Mouse (Mus musculus): ENCODE data around the gene 6820408C15Rik. TPM values are rescaled to one million over a fixed set of nuclear protein-coding genes. Genes with fewer than 3 reads are reported as not detected.

The 6820408C15Rik gene
- polyA plus RNA-seq, 1 experiment from 2014 or later, result 2.8 TPM

- Histone ChIP-seq H3K36me3 (ENCODE audit: control insufficient read depth, insufficient read depth, low read length) (no peaks in the 10 kb centered on the region), H3K4me1 (ENCODE audit: control insufficient read depth, insufficient read depth, low read length) (peaks cover 19% of the 10 kb centered on the region), H3K27me3 (replicated peaks; ENCODE audit: control insufficient read depth, insufficient read depth, low read length) (no peaks in the 10 kb centered on the region), H3K4me2 (ENCODE audit: low read length) (no peak overlapping the region), H3K27ac (ENCODE audit: low read depth, low read length) (no peak overlapping the region), H3K9ac (ENCODE audit: low read length) (no peak overlapping the region), H3K9me3 (replicated peaks; ENCODE audit: control insufficient read depth, low read length) (no peaks in the 10 kb centered on the region), H3K4me3 (ENCODE audit: low read depth, low read length) (no peak overlapping the region)
- WGBS, result 10% methylated on average over 3 of the region's 3 CpGs
- no peak for ATAC-seq
- DNase-seq (ENCODE audit: low spot score), result peak; percentile 88
Measured at GRCm38 (mm10) chr2:152392786-152393185, 22.6 kb upstream of the 6820408C15Rik start.

GRCm38 (mm10) chr2:152393225-152394017 lies 22.0 kb upstream of the 6820408C15Rik start:
- H3K27ac ChIP-seq (ENCODE audit: low read depth, low read length), result no peak overlapping the region
- no peak for ATAC-seq
- no peak overlapping the region for H3K4me3 ChIP-seq (ENCODE audit: low read depth, low read length)
- H3K9me3 ChIP-seq (replicated peaks; ENCODE audit: control insufficient read depth, low read length), result no peaks in the 10 kb centered on the region
- WGBS, result 51% methylated on average over 9 of the region's 9 CpGs
- H3K4me1 ChIP-seq (ENCODE audit: control insufficient read depth, insufficient read depth, low read length), result peaks cover 19% of the 10 kb centered on the region
- no peak for DNase-seq (ENCODE audit: low spot score)
- H3K27me3 ChIP-seq (replicated peaks; ENCODE audit: control insufficient read depth, insufficient read depth, low read length), result no peaks in the 10 kb centered on the region
- H3K9ac ChIP-seq (ENCODE audit: low read length), result no peak overlapping the region
- peak overlapping the region; percentile 56 for H3K4me2 ChIP-seq (ENCODE audit: low read length)
- no peaks in the 10 kb centered on the region for H3K36me3 ChIP-seq (ENCODE audit: control insufficient read depth, insufficient read depth, low read length)

GRCm38 (mm10) chr2:152395271-152395920 lies 20.0 kb upstream of the 6820408C15Rik start:
- DNase-seq (ENCODE audit: low spot score), result no peak
- H3K36me3 ChIP-seq (ENCODE audit: control insufficient read depth, insufficient read depth, low read length), result no peaks in the 10 kb centered on the region
- H3K9me3 ChIP-seq (replicated peaks; ENCODE audit: control insufficient read depth, low read length), result no peaks in the 10 kb centered on the region
- peak overlapping the region; percentile 37 for H3K9ac ChIP-seq (ENCODE audit: low read length)
- H3K27me3 ChIP-seq (replicated peaks; ENCODE audit: control insufficient read depth, insufficient read depth, low read length), result no peaks in the 10 kb centered on the region
- peak overlapping the region; percentile 56 for H3K4me2 ChIP-seq (ENCODE audit: low read length)
- H3K27ac ChIP-seq (ENCODE audit: low read depth, low read length), result peak overlapping the region; percentile 100; the same call in 1 of the 2 replicates
- peak overlapping the region; percentile 94 for H3K4me3 ChIP-seq (ENCODE audit: low read depth, low read length)
- ATAC-seq, result no peak
- H3K4me1 ChIP-seq (ENCODE audit: control insufficient read depth, insufficient read depth, low read length), result peaks cover 19% of the 10 kb centered on the region
- 13% methylated on average over 13 of the region's 13 CpGs for WGBS

GRCm38 (mm10) chr2:152396110-152397003 lies 19.0 kb upstream of the 6820408C15Rik start:
- peak; percentile 98 for DNase-seq (ENCODE audit: low spot score)
- Histone ChIP-seq H3K27ac (ENCODE audit: low read depth, low read length) (peak overlapping the region; percentile 100), H3K9ac (ENCODE audit: low read length) (peak overlapping the region; percentile 97), H3K4me3 (ENCODE audit: low read depth, low read length) (peak overlapping the region; percentile 94), H3K9me3 (replicated peaks; ENCODE audit: control insufficient read depth, low read length) (no peaks in the 10 kb centered on the region), H3K27me3 (replicated peaks; ENCODE audit: control insufficient read depth, insufficient read depth, low read length) (no peaks in the 10 kb centered on the region), H3K4me2 (ENCODE audit: low read length) (peak overlapping the region; percentile 56), H3K36me3 (ENCODE audit: control insufficient read depth, insufficient read depth, low read length) (no peaks in the 10 kb centered on the region), H3K4me1 (ENCODE audit: control insufficient read depth, insufficient read depth, low read length) (peaks cover 19% of the 10 kb centered on the region)
- peak; percentile 58 for ATAC-seq
- WGBS, result under 1% methylated on average over 45 of the region's 46 CpGs

- peak; percentile 87 for DNase-seq (ENCODE audit: low spot score)
- Histone ChIP-seq H3K4me2 (ENCODE audit: low read length) (peak overlapping the region; percentile 56), H3K27me3 (replicated peaks; ENCODE audit: control insufficient read depth, insufficient read depth, low read length) (no peaks in the 10 kb centered on the region), H3K27ac (ENCODE audit: low read depth, low read length) (peak overlapping the region; percentile 100), H3K36me3 (ENCODE audit: control insufficient read depth, insufficient read depth, low read length) (no peaks in the 10 kb centered on the region), H3K9me3 (replicated peaks; ENCODE audit: control insufficient read depth, low read length) (no peaks in the 10 kb centered on the region), H3K9ac (ENCODE audit: low read length) (peak overlapping the region; percentile 97), H3K4me3 (ENCODE audit: low read depth, low read length) (peak overlapping the region; percentile 94), H3K4me1 (ENCODE audit: control insufficient read depth, insufficient read depth, low read length) (peaks cover 19% of the 10 kb centered on the region)
- under 1% methylated on average over 71 of the region's 77 CpGs for WGBS
- ATAC-seq, result peak; percentile 15
Measured at GRCm38 (mm10) chr2:152397004-152397589, 18.3 kb upstream of the 6820408C15Rik start.

- peak within 1 kb of the TSS; percentile 94 for H3K4me3 ChIP-seq (ENCODE audit: low read depth, low read length)
- no peaks in the 10 kb centered on the region for H3K36me3 ChIP-seq (ENCODE audit: control insufficient read depth, insufficient read depth, low read length)
- WGBS, result under 1% methylated on average over 71 of the region's 104 CpGs
- no peaks in the 10 kb centered on the region for H3K9me3 ChIP-seq (replicated peaks; ENCODE audit: control insufficient read depth, low read length)
- H3K4me1 ChIP-seq (ENCODE audit: control insufficient read depth, insufficient read depth, low read length), result peaks cover 19% of the 10 kb centered on the region
- peak; percentile 76 for ATAC-seq
- DNase-seq (ENCODE audit: low spot score), result peak; percentile 98
- H3K27ac ChIP-seq (ENCODE audit: low read depth, low read length), result peak within 1 kb of the TSS; percentile 100
- no peaks in the 10 kb centered on the region for H3K27me3 ChIP-seq (replicated peaks; ENCODE audit: control insufficient read depth, insufficient read depth, low read length)
- peak within 1 kb of the TSS; percentile 97 for H3K9ac ChIP-seq (ENCODE audit: low read length)
- peak within 1 kb of the TSS; percentile 56 for H3K4me2 ChIP-seq (ENCODE audit: low read length)
Measured at GRCm38 (mm10) chr2:152397680-152398435, 17.5 kb upstream of the 6820408C15Rik start, which contains the start of gene Sox12. Sox12 (minus strand) TSS chr2:152398063.

GRCm38 (mm10) chr2:152398691-152399090 lies 16.7 kb upstream of the 6820408C15Rik start:
- DNase-seq (ENCODE audit: low spot score) (peak; percentile 96), ATAC-seq (peak; percentile 67)
- Histone ChIP-seq H3K4me1 (ENCODE audit: control insufficient read depth, insufficient read depth, low read length) (peaks cover 18% of the 10 kb centered on the region), H3K27me3 (replicated peaks; ENCODE audit: control insufficient read depth, insufficient read depth, low read length) (no peaks in the 10 kb centered on the region), H3K27ac (ENCODE audit: low read depth, low read length) (peak overlapping the region; percentile 100), H3K4me2 (ENCODE audit: low read length) (peak overlapping the region; percentile 56), H3K4me3 (ENCODE audit: low read depth, low read length) (peak overlapping the region; percentile 94), H3K9ac (ENCODE audit: low read length) (peak overlapping the region; percentile 97), H3K36me3 (ENCODE audit: control insufficient read depth, insufficient read depth, low read length) (no peaks in the 10 kb centered on the region), H3K9me3 (replicated peaks; ENCODE audit: control insufficient read depth, low read length) (no peaks in the 10 kb centered on the region)
- WGBS, result under 1% methylated on average over 37 of the region's 38 CpGs
